Mouse (Mus musculus) frontal cortex, postnatal 25 days (tissue): ENCODE measurements around the gene Syt15.
"Not testable (repeated sequence)": the region's sequence is repeated elsewhere in the genome, so short reads cannot be mapped to it uniquely, and the experiment has no call there.

ENCODE experiments used
- DNase-seq, 2 experiments: peaks; one replicate each; pipeline ENCODE4 v3.0.0; 2022; ENCODE audit warnings: low spot score in 2 of 2

Gene Syt15

DNA sequence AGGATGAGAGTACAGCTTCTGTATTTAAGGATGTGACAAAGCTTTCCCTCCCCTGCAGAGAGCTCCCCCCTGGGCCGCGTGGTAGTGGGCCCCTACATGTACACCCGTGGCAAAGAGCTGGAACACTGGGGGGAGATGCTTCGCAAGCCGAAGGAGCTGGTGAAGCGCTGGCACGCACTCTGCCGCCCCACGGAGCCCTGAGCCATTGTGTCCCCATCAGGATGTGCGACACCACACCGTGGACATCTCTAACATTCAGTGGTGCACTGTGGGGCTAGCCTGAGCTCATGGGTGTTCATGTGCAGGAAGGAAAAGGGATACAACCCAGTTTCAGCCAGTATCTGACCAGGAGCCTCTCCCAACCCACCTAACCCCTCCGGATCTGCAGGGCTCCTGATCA lies 8.6 kb downstream of the Syt15 start:
- DNase-seq: no peak

DNA sequence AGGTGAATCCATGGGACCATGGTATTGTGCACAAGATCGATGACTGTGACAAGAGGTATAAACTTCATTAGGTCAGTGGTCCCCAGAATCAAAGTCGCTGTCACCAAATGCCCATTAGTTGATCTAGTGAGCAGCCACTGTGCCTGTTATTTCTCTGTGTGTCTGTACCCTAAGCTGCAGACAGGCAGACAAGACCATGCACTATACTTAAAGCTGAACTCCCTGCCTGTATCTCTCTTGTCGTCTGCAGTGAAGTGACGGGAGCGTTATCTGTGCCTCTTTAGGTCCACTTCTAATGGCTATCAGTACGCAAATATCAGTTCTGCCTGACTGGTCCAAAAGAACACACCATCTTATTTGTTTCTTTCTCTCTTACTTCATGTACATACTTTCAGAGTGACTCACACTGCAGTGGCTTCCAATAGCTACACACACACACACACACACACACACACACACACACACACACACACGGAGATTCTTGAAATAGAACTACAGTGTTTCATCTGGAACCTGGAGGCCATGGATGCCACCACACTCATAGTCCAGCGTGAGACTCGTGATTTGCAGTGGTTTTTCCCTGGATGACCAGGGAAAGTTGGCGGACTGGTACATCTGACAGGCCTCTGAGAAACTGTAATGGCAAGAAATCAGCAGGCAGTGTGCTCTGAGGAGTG lies 9.6 kb downstream of the Syt15 start:
- no peak for DNase-seq

DNA sequence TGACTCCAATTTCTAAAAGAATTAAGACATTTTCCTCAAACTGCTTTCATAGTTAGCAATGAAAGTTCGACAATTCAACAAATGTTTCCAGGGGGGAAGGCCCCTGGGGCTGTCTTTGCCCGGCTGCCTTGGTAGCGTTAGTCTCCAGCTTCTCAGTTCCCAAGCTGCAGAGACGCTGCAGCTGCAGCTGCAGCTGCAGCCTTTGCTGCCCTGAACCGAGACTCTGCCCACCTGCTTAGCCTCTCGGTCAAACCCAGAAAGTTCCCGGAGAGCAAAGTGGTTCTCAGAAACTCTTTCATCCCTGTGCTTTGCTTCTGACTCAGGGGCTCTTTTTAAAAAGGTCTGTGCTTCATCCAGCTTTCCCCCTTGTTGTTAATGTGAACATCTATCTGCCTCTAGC lies 12.9 kb downstream of the Syt15 start:
- no peak for DNase-seq

GRCm38 (mm10) chr14:34232866-34233680 lies 13.7 kb downstream of the Syt15 start:
- no peak for DNase-seq

GRCm38 (mm10) chr14:34233846-34234245 lies 14.5 kb downstream of the Syt15 start:
- DNase-seq: no peak

DNA sequence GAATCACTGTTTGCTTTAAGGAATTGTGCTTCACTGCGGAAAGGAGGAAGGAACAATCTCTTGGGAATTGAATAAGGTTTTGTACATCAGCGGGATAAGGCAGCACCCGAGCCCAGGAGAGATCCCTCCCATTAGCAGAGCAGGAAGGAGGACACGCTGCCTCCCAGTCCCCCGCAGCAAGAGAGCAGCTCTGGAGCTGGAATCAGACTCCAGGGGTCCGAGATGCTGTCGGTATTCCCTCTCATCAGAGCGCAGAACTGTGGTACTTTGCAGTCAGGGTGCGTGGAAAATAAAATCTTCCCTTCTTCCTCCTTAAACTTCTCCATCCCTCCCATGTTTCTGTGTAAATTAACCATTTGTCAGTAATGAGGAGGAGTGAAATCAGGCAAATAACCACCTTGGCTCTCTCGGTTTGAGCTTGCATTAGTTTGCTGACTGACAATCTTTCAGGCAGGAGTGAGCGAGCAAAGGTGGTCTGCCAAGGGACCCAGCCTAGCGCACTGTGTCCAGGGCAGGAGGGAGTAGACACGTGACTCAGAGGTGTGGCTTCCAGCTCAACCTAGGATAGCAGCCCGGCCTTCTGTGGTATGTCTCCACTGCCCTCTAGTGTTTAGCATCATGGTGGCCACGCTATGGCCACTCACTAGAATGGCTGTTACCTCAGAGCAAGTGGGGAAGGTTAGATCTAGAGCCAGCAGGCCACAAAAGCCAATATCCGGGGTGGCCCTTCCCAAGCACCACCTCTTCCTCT lies 15.4 kb downstream of the Syt15 start:
- no peak for DNase-seq

- DNase-seq: no peak
These were observed 20.9 kb downstream of the Syt15 start for GRCm38 (mm10) chr14:34240263-34240662.

- no peak for DNase-seq
These were observed 21.3 kb downstream of the Syt15 start for GRCm38 (mm10) chr14:34240676-34241075.

- no peak for DNase-seq
These were observed 33.2 kb downstream of the Syt15 start for GRCm38 (mm10) chr14:34252470-34253145.

DNA sequence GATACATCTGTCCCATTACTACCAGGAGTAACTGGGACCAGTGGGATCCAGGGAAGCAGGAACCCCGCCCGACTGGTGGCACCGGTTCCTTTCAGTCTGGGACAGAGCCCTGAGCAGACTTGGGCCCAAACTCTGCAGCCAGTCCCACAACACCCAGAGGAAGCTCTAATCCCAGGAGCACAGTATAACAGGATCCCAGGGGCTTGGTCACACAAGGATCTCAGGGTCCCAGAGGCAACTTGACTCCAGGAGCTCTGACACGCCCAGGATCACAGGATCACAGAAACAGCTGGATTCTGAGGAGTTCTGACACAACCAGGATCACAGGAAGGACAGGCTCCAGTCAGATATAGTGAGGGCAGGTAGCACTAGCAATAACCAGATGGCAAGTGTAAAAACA lies 33.9 kb downstream of the Syt15 start:
- DNase-seq: no peak

DNA sequence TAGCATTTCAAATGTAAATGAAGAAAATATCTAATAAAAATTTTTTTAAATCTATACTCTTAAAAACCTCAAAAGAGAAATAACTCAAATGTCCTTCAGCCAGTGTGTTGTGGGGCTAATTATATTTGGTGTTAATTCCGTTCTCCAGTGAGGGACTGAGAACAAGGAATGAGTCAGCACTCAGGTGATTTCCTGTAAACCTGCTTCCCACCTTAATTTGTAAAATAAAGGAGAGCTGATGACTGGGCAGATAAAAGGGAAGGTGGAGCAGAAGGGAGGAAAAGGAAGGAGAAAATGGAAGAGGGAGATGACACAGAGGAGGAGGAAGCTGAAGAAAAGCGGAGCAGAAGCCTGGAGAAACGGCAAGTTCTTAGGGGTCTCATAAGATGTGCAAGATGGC lies 39.1 kb downstream of the Syt15 start:
- not testable (repeated sequence) for DNase-seq

DNA sequence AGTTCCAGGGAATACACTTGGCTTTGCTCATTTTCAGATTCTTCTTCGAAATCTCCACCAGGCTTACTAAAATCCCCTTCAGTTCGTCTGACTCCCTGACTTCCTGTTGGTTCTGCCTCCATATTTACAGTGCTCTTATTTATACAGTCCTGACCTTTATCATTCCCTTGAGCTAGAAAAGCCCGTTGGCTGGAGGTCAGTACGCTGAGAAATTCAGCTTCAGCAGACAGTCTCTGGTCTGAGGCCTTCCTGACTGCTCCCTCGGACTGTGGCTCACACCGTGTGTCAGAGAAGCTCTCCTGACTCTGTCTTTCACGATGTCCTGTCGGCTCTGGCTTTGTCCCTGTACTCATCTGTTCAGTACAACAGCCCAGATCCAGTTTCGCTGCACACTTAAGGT lies 48.7 kb downstream of the Syt15 start:
- no peak for DNase-seq

GRCm38 (mm10) chr14:34273280-34273679 lies 53.9 kb downstream of the Syt15 start:
- no peak for DNase-seq

- no peak for DNase-seq
These were observed 54.7 kb downstream of the Syt15 start for GRCm38 (mm10) chr14:34274141-34274540.

GRCm38 (mm10) chr14:34275225-34275624 lies 55.8 kb downstream of the Syt15 start:
- DNase-seq: no peak

DNA sequence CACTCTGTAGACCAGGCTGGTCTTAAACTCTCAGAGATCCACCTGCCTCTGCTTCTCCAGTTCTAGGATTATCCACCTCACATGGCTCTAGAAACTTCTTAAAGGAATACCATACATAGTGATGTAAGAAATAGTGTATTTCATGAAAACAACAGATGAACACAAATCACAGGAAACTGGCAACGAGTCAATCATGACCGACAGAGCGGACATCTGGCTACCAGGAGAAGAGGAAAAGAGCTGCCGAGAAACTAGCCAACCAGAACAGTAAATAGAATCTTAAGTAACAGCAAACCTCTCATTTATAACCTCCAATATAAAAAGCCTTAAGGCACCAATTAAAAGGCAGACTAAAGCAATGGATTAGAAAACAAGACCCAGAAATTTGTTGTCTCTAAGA lies 60.3 kb downstream of the Syt15 start:
- no peak for DNase-seq
